Mouse (Mus musculus) ZHBTc4 (cell line): ENCODE measurements around the gene Kremen1.
A peak's percentile ranks its signal among the peaks of the same experiment; 100 is the strongest.

Source experiments
- DNase-seq: peaks from one replicate; pipeline ENCODE4 v3.0.0-alpha.2; 2011; ENCODE audit warnings: low read depth, low spot score

The Kremen1 gene

GRCm38 (mm10) chr11:5215401-5216187, 45.8 kb downstream of the Kremen1 start:
- DNase-seq, result no peak

GRCm38 (mm10) chr11:5214483-5215040, 46.8 kb downstream of the Kremen1 start:
- DNase-seq, result no peak

- DNase-seq, result no peak
These were observed 58.3 kb downstream of the Kremen1 start for GRCm38 (mm10) chr11:5203054-5203453.

DNA sequence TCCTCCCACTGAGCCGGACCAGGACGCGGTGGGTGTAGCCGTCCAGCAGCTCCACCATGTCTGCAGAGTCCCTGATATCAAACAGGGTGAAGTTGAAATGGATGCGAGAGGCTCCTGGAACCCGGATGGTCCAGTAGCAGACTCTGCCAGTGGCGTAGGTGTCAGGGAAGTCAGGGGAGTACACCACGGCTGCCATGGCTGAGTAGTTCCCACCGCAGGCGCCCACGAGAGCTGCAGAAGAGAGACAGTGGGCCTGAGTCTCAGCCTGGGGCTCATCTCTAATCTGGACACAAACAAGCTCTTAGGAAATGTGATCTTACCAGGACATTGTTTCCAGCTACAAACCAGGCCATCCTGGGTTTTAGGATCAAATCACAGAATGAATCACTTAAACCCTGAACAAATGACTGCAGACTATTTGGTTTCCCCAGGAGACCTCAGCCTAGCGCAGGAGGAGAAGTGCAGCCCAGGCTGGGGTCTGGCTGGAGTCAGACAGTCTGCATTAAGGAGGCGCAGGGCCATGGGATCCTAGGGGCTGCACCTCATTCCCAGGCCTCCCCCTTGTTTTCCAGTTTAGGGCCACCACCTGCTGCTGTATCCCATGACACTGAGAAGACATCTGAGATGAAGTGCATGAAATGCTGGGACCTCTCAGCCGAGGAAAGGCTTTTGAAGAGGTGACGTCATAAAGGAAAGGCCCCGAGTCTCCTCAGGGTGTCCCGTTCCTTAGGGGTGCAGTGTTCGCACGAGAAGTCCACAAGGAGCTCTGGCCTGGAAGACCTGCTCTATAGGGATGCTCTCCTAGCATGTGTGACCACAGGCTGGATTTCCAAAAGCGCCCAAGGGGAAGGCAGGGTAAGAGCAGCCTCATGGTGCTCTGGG, 59.3 kb downstream of the Kremen1 start:
- no peak for DNase-seq

GRCm38 (mm10) chr11:5199879-5200278, 61.5 kb downstream of the Kremen1 start:
- DNase-seq, result no peak

GRCm38 (mm10) chr11:5197068-5197467, 64.3 kb downstream of the Kremen1 start:
- DNase-seq, result no peak

- DNase-seq, result no peak
These were observed 64.8 kb downstream of the Kremen1 start for GRCm38 (mm10) chr11:5196583-5196982.

- no peak for DNase-seq
These were observed 67.8 kb downstream of the Kremen1 start for GRCm38 (mm10) chr11:5193576-5193881.

DNA sequence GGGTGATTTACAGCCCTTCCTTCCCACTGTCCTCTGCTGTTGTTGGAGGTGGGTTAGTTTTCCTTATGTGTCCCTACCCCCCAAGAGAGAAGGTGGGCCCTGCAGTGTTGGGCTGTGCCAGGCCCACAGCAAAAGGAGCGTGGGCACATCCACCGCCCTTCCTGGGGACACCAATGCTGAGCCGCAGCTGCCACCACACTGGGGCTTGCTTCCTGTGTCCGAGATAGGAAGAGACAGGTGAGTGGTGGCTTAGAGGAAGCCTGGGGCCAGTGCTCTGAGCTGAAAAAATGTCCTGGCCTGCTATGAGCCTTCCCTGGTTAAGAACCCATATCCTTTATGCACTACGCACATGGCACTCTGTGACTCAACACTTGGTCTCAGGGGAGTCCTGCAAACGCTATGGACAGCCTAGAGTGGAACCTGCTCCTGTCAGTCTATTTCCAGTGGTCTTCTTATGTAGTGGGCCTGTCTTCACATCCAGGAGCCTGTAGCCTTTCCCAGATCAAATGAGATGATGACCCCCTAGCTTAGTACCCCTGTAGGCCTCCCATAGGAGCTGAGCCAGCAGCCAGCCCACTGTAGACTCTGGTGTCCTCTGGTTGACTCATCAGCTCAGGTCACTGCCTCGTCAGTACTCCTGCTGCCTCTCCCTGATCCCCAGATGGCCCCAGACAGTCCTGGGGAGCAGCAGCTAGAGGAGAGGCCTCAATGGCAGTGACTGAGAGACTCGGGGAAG, 68.3 kb downstream of the Kremen1 start:
- no peak for DNase-seq

GRCm38 (mm10) chr11:5192084-5192516, 69.3 kb downstream of the Kremen1 start:
- DNase-seq, result no peak

- DNase-seq, result no peak
These were observed 72.0 kb downstream of the Kremen1 start for GRCm38 (mm10) chr11:5189239-5189933.

DNA sequence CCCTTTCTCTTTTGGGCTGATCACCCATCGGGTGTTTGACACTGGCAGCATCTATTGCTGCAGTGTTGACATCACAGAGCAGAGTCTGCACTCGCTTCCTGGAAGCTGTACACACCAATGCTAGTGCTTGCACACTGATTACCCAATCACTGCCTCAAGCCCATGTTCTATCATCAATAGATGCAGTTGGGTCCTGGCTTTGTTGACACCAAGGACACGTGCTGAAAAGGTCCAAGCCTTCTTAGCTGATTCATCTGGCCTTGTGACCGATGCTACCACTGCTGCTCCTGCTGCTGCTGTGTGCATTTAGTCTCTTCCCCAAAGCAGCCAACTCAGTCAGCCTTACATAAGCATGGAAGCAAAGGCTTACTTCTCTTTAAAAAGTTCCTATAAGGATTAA, 73.2 kb downstream of the Kremen1 start:
- DNase-seq, result no peak

GRCm38 (mm10) chr11:5184832-5185231, 76.5 kb downstream of the Kremen1 start:
- DNase-seq, result peak; percentile 29

- DNase-seq, result peak; percentile 58
These were observed 77.1 kb downstream of the Kremen1 start for GRCm38 (mm10) chr11:5184250-5184649.

- no peak for DNase-seq
These were observed 78.5 kb downstream of the Kremen1 start for GRCm38 (mm10) chr11:5182870-5183269.

DNA sequence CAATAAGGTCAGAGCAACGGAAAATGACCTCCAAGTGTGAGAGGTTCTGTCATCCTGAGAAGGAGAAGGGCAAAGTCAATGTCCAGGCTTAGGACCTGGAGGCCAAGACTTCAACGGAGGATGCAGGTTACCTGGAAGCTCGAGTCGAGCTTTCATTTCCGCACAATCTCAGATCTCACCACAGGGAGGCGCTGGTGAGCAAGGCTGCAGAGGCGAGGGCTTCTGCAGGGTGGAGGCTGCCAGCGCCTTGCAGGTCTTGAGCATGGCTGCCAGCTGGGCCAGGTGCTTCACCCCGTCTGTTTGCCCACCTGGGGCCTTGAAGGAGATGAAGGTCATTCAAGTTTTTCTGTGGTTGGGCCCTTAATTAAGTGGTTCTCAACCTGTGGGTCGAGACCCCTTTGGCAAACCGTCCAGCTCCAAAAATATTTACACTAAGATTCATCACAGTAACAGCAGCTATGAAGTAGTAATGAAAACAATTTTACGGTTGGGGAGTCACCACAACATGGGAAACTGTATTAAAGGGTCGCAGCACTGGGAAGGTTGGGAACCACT, 79.4 kb downstream of the Kremen1 start:
- peak; percentile 88 for DNase-seq

- DNase-seq, result no peak
These were observed 82.0 kb downstream of the Kremen1 start for GRCm38 (mm10) chr11:5179391-5179790.

GRCm38 (mm10) chr11:5177171-5177570, 84.2 kb downstream of the Kremen1 start:
- DNase-seq, result no peak

GRCm38 (mm10) chr11:5176685-5177084, 84.7 kb downstream of the Kremen1 start:
- no peak for DNase-seq

DNA sequence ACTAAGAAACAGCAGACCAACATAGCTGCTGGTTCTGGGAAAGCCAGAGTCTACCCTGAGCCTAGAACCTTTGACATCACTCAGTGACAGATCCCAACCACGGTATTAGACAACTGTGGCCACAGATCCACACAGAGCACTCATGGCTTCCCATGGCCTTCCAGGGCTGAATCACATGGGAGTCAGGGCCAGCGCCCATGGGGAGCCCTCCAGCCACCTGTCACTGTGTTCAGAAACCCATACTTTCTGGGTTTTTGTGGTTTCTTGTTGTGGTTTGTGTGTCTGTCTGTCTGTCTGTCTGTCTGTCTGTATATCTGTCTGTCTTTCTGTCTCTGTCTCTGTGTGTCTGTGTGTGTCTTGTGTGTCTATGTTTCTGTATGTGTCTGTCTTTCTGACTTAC, 85.5 kb downstream of the Kremen1 start:
- no peak for DNase-seq

DNA sequence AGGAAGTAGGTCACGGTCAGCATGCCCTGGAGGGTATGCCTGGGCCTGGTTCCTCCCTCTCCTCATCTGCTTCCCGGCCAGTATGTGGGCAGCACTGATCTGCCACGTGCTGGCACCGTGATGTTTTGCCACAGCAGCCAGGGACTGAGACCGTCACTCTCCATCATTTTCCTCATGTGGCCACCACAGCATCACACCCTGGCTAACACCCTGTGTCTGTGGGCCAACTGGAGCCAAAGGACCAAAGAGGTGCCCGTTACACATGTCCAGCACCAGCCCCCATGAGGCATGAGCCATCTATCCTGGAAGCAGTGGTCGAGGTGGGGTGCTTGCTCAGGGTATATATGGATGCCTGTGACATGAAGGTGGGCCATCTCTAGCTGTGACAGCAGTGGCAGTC, 86.2 kb downstream of the Kremen1 start:
- DNase-seq, result no peak
